Mouse (Mus musculus) myocyte (in vitro differentiated cells): Measurements from ENCODE around the gene 2810021J22Rik. TPM values are rescaled to one million over a fixed set of nuclear protein-coding genes. Genes with fewer than 3 reads are reported as not detected.

Experiments
- H3K27me3 ChIP-seq: one replicate; pipeline ENCODE4 v1.6.1; 2011; ENCODE audit not compliant: control insufficient read depth, insufficient read depth, insufficient read length
- H3K36me3 ChIP-seq: one replicate; pipeline ENCODE4 v1.6.1; 2011; ENCODE audit not compliant: control insufficient read depth, insufficient read depth
- H3K4me2 ChIP-seq: one replicate; pipeline ENCODE4 v1.6.1; 2011; ENCODE audit warnings: low read depth, control low read depth
- H3K4me3 ChIP-seq: one replicate; pipeline ENCODE4 v1.5.1; 2011; ENCODE audit warnings: mild to moderate bottlenecking, control low read depth, moderate library complexity
- H3K79me2 ChIP-seq: one replicate; pipeline ENCODE4 v1.6.1; 2011; ENCODE audit not compliant: control insufficient read depth, insufficient read depth
- H3ac ChIP-seq: one replicate; pipeline ENCODE4 v1.6.1; 2011; ENCODE audit not compliant: control insufficient read depth, insufficient read length
- CEBPB ChIP-seq: IDR thresholded peaks from 2 replicates; pipeline ENCODE4 v1.6.1; 2011; ENCODE audit warnings: mild to moderate bottlenecking, moderate library complexity; ENCODE audit not compliant: poor library complexity, insufficient read depth, severe bottlenecking
- E2F4 ChIP-seq: IDR thresholded peaks from one replicate; pipeline ENCODE4 v1.6.1; 2011; ENCODE audit warnings: mild to moderate bottlenecking, control low read depth, moderate library complexity; ENCODE audit not compliant: insufficient read depth
- MAX ChIP-seq: IDR thresholded peaks from one replicate; pipeline ENCODE4 v1.6.1; 2011; ENCODE audit warnings: low read depth, mild to moderate bottlenecking, control low read depth
- MYOD1 ChIP-seq, 3 experiments: IDR thresholded peaks; one replicate each; pipeline ENCODE4 v1.6.1; 2011; ENCODE audit warnings: control low read depth in 2 of 3, low read depth in 2 of 3, mild to moderate bottlenecking in 2 of 3, moderate library complexity in 1 of 3; ENCODE audit not compliant: insufficient read length in 2 of 3, control insufficient read depth in 1 of 3
- MYOG ChIP-seq, 3 experiments: IDR thresholded peaks; one replicate each; pipeline ENCODE4 v1.6.1; 2011; ENCODE audit warnings: control low read depth in 2 of 3, low read depth in 2 of 3, mild to moderate bottlenecking in 2 of 3; ENCODE audit not compliant: insufficient read length in 2 of 3, control insufficient read depth in 1 of 3, insufficient read depth in 1 of 3
- POLR2A ChIP-seq: IDR thresholded peaks from one replicate; pipeline ENCODE4 v1.6.1; 2011; ENCODE audit warnings: low read depth, mild to moderate bottlenecking, control low read depth, moderate library complexity; ENCODE audit not compliant: insufficient read length
- POLR2AphosphoS2 ChIP-seq: IDR thresholded peaks from one replicate; pipeline ENCODE4 v1.6.1; 2011; ENCODE audit warnings: low read depth, control low read depth; ENCODE audit not compliant: insufficient read length
- REST ChIP-seq: IDR thresholded peaks from one replicate; pipeline ENCODE4 v1.6.1; 2011; ENCODE audit warnings: mild to moderate bottlenecking, control low read depth, moderate library complexity; ENCODE audit not compliant: insufficient read depth, insufficient read length
- SRF ChIP-seq: IDR thresholded peaks from one replicate; pipeline ENCODE4 v1.6.1; 2011; ENCODE audit warnings: low read depth; ENCODE audit not compliant: control insufficient read depth, insufficient read length
- TCF12 ChIP-seq: IDR thresholded peaks from one replicate; pipeline ENCODE4 v1.6.1; 2011; ENCODE audit warnings: mild to moderate bottlenecking, control low read depth; ENCODE audit not compliant: poor library complexity, insufficient read depth, severe bottlenecking
- TCF3 ChIP-seq: IDR thresholded peaks from one replicate; pipeline ENCODE4 v1.6.1; 2011; ENCODE audit warnings: low read depth, control low read depth; ENCODE audit not compliant: insufficient read length
- USF1 ChIP-seq: IDR thresholded peaks from one replicate; pipeline ENCODE4 v1.6.1; 2011; ENCODE audit warnings: low read depth, mild to moderate bottlenecking, control low read depth, moderate library complexity
- polyA plus RNA-seq: library from polyadenylated mRNA; unstranded; fragments of >200 nt; fragmentation: generic; extraction: Trizol; gene quantifications from one replicate; pipeline ENCODE4 v1.2.1, GENCODE M21; 2012; ENCODE audit warnings: missing spikeins

The 2810021J22Rik gene
- polyA plus RNA-seq, 1 experiment: 2.5 TPM

DNA sequence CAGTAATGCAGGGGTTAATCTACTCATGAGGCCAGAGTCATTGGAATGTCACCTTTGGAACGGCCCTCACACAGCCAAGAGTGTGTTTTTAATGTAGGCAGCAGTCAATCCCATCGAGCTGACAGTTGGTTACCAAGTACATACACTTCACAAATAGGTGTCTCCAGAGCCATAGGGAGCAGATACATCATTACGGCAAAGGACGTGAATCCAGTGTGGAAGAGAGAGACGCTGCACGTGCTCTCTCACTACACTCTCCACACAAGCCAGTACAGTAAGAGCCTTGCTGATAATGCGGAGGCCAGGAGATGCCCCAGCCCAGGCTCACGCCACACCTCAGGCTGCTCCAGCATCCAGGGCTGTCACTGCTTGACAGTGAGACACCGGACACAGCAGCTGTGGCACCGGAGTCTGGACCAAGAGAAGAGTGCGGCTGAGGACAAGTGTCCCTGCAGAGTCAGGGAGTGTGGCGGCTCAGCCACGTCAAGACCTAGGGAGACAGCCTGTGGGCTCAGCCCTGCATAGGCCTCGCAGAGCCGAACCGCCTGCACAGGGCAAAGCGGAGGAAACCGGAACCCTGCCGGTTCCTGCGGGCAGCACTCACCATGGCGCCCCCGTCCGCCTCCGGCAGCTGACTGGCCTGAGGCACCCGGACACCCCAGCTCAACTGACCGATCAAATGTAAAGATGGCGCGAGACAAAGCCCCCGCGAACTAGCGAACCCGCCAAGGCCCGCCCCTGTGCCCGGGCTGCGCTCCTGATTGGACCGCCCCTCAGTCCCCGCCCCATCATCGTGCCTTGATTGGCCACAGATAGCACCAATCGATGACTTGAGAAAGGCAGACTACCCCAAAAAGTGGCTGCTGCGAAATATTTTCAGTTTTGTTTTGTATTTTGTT, 36.7 kb downstream of the 2810021J22Rik start, which contains the start of gene Zfp39:
Gene Zfp39 (minus strand): TSS at position 715 of the 899 bp plus-strand sequence.
- H3K4me2 ChIP-seq: peak within 1 kb of the TSS; percentile 98
- no peaks in the 10 kb centered on the region for H3K36me3 ChIP-seq
- H3K4me3 ChIP-seq: peak within 1 kb of the TSS; percentile 60
- peak within 1 kb of the TSS; percentile 5 for H3ac ChIP-seq
- H3K79me2 ChIP-seq: peaks cover 8% of the 10 kb centered on the region
- TF ChIP-seq MAX (no peak), TCF3 (no peak), MYOG (IDR thresholded peaks at IDR 0.05; ENCODE audit: control insufficient read depth in 1 of 3, insufficient read depth in 1 of 3, insufficient read length in 2 of 3, low read depth in 2 of 3) (peak in 1 of 3 experiments; percentile 49), USF1 (no peak), CEBPB (no peak), POLR2AphosphoS2 (peak; percentile 68), TCF12 (no peak), MYOD1 (IDR thresholded peaks at IDR 0.05; ENCODE audit: control insufficient read depth in 1 of 3, insufficient read length in 2 of 3, low read depth in 2 of 3) (peak in 1 of 3 experiments; percentile 11), REST (no peak), SRF (no peak), E2F4 (no peak), POLR2A (peak; percentile 94)
- no peaks in the 10 kb centered on the region for H3K27me3 ChIP-seq

DNA sequence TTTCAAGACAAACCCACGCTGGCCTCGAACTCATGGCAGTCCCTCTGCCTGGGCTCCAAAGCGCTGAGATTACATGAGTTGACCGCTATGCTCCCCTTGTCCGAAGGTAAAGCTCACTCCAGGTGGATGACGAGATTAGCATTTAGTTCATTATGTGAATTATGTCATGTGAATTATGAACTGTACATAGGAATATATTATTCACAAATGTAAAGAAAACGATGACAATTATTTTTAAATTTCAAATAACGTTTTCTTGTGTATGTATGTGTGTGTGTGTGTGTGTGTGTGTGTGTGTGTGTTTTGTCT, 37.3 kb downstream of the 2810021J22Rik start:
- no peaks in the 10 kb centered on the region for H3K27me3 ChIP-seq
- peak overlapping the region; percentile 5 for H3ac ChIP-seq
- H3K4me3 ChIP-seq: peak overlapping the region; percentile 60
- peaks cover 8% of the 10 kb centered on the region for H3K79me2 ChIP-seq
- no peaks in the 10 kb centered on the region for H3K36me3 ChIP-seq
- TF ChIP-seq TCF3 (no peak), MAX (no peak), REST (no peak), POLR2AphosphoS2 (no peak), MYOD1 (IDR thresholded peaks at IDR 0.05; ENCODE audit: control insufficient read depth in 1 of 3, insufficient read length in 2 of 3, low read depth in 2 of 3) (no peak), POLR2A (no peak), E2F4 (no peak), USF1 (no peak), CEBPB (no peak), TCF12 (no peak), SRF (no peak), MYOG (IDR thresholded peaks at IDR 0.05; ENCODE audit: control insufficient read depth in 1 of 3, insufficient read depth in 1 of 3, insufficient read length in 2 of 3, low read depth in 2 of 3) (no peak)
- peak overlapping the region; percentile 98 for H3K4me2 ChIP-seq

DNA sequence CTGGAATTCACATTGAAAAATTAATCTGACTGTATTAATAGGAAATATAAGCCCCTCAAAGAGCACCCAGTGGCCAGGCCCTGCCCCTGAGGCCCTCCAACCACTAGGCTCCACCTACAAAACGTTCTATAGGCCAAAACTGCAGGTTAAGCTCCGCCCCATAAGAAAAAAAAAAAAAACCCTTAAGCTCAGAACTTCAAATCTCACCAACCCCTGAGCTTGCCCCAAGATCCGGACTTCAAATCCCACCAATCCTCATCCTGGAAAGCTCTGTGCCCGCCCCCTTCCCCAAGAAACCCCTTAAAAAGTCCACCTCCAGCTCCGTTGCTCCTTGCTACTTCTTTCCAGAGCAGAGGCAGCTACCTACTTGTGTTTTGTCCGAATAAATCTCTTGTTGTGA, 37.8 kb downstream of the 2810021J22Rik start:
- Histone ChIP-seq H3K4me2 (peak overlapping the region; percentile 98), H3ac (no peak overlapping the region), H3K36me3 (no peaks in the 10 kb centered on the region), H3K4me3 (peak overlapping the region; percentile 60), H3K79me2 (peaks cover 8% of the 10 kb centered on the region), H3K27me3 (no peaks in the 10 kb centered on the region)
- no peak for TF ChIP-seq TCF3
- TF ChIP-seq MAX: no peak
- no peak for TF ChIP-seq REST

DNA sequence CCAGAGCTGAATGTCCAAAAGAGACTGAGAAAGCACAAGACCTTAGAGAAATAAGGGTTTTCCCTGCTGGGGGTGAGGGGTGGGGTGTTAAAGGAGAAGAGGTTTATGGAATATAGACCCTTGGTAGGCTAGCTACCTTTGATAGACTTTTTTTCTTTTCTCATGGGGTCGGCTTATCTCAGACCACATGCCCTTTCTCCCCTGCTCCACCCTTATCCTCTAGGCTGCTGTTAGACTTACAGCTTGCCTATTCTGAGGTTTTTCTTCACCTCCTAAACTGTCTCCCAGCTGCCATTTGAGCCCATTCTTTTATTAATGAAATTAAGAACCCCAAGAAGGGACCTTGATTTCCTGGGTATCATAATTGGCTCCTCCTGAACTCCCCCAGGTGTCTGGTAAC, 46.8 kb downstream of the 2810021J22Rik start:
- Histone ChIP-seq H3K4me3 (no peak overlapping the region), H3K4me2 (no peak overlapping the region), H3ac (no peak overlapping the region), H3K27me3 (no peaks in the 10 kb centered on the region), H3K36me3 (no peaks in the 10 kb centered on the region), H3K79me2 (no peaks in the 10 kb centered on the region)
- no peak for TF ChIP-seq MAX
- TF ChIP-seq MYOD1 (IDR thresholded peaks at IDR 0.05; ENCODE audit: control insufficient read depth in 1 of 3, insufficient read length in 2 of 3, low read depth in 2 of 3): no peak
- no peak for TF ChIP-seq SRF

DNA sequence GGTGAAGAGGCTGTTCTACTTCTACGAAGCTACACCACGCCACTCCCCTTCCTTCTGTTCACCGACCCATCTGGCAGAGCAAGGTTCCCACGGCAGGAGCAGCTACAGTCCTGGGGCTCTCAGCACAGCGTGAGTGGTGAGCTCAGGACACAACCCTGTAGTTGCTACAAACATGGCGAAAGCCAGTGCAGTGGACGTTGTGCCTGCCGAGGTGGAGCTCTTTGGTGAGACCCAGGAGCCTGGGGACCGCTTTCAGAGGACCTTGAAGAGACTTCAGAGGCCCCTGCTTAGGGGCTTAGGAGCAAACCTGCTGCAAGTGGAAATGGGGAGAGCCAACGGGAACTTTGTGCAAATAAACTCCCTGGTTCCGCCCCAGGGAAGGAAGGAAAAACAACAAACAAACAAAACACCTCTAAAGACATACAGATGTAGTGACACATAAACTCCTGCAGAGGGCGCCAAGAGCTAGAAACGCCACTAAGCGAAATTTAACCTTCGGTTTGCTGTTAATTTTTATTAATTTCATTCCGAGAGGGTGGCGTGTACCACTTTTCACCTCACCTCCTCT, 47.5 kb downstream of the 2810021J22Rik start:
- Histone ChIP-seq H3ac (no peak overlapping the region), H3K79me2 (no peaks in the 10 kb centered on the region), H3K4me2 (peak overlapping the region; percentile 71), H3K27me3 (peaks cover 3% of the 10 kb centered on the region), H3K4me3 (no peak overlapping the region), H3K36me3 (no peaks in the 10 kb centered on the region)
- TF ChIP-seq MYOG (IDR thresholded peaks at IDR 0.05; ENCODE audit: control insufficient read depth in 1 of 3, insufficient read depth in 1 of 3, insufficient read length in 2 of 3, low read depth in 2 of 3) (no peak), USF1 (no peak), SRF (no peak), TCF3 (no peak), TCF12 (no peak), CEBPB (no peak), POLR2AphosphoS2 (no peak), MYOD1 (IDR thresholded peaks at IDR 0.05; ENCODE audit: control insufficient read depth in 1 of 3, insufficient read length in 2 of 3, low read depth in 2 of 3) (no peak), POLR2A (no peak), E2F4 (no peak), REST (no peak), MAX (no peak)
